Mouse (Mus musculus): Measurements from ENCODE around the gene Cacng7.

DNA sequence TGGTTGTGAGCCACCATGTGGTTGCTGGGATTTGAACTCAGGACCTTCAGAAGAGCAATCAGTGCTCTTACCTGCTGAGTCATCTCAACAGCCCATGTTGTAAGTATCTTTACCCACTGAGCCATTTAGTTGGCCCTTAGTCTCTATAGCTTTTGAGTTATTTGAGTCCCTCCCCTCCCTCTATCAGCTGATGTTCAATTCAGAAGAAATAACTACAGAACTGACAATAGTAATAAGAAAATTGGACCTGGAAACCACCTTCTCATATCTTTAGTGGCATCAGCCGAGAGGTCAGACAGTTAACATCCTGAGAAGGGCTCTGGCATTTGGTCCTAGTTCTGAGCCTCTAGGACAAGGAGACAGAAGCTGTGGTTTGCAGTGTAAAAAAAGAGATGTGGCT, 38.0 kb upstream of the Cacng7 start:
- no peak for TF ChIP-seq POLR2A (IDR thresholded peaks at IDR 0.05; ENCODE audit: insufficient read length, low read depth)
- no peak for TF ChIP-seq POLR2AphosphoS2 (IDR thresholded peaks at IDR 0.05; ENCODE audit: insufficient read length, low read depth)
- TF ChIP-seq SRF (IDR thresholded peaks at IDR 0.05; ENCODE audit: control insufficient read depth, insufficient read length, low read depth): no peak
